Mouse (Mus musculus) MEL-GATA-1-ER (cell line): ENCODE data around the gene Gm11007.
"Not testable (repeated sequence)": the region's sequence is repeated elsewhere in the genome, so short reads cannot be mapped to it uniquely, and the experiment has no call there.

Experiments used
- DNase-seq: peaks from one replicate; pipeline ENCODE4 v3.0.0-alpha.2; 2012; ENCODE audit warnings: low read depth; ENCODE audit errors: extremely low read depth

The Gm11007 gene

DNA sequence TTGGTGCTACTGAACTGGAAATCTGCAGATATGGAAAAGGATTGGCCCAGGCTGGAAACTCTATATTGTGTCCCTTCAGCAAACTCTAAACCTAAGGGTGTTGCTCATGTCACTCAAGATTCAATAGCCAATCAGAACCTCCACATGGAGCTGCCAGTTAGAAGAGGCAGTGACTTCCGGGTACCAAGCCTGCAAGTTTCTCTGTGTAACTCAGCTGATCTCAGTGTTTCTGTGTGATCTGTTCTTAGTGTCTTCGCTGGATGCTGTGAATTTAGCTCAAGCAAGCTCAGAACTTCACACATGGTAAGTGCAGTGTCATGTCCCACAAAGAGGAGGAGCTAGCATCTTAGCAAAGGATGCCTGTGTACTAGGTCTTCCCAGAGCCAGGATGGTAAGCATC, at the start of gene Gm11007:
Gene Gm11007, plus strand, starts transcription at position 301 of the 400 bp plus-strand sequence.
- DNase-seq: not testable (repeated sequence)
